Mouse (Mus musculus): ENCODE results near the gene Mlf1. TPM values are rescaled to one million over a fixed set of nuclear protein-coding genes. Genes with fewer than 3 reads are reported as not detected.

The Mlf1 gene
- polyA plus RNA-seq, 1 experiment from 2014 or later, result 44.7 TPM

DNA sequence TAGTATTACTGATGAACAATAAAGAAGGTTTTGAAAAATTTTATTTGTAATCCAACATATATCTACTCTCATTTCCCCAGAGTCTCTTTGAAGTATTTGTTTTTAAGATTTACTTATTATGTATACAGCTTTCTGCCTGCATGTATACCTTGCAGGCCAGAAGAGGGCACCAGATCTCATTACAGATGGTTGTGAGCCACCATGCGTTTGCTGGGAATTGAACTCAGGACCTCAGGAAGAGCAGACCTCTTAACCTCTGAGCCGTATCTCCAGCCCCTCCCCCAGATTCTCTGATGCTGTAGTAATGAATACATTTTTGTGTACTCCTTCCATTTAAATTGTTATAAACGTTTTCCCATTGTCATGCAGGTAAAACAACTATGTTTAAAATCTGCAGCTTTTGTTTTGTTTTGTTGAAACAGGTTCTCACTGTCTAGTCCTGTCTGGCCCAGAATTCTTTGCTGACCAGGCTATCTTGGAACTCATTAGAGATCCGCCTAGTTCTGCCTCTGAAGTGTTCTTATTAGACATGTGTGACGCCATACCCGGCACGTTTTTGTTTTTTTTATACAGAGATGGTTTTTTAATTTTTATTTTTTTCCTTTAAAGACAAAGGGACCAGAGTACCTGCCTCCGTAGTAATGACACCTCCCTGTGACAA is 55.6 kb downstream of the Mlf1 start:
- Histone ChIP-seq H3K27me3 (ENCODE audit: control insufficient read depth, insufficient read depth, low read depth, low read length) (no peaks in the 10 kb centered on the region), H3K9ac (ENCODE audit: low read length) (peak overlapping the region; percentile 94), H3K4me2 (ENCODE audit: low read depth, low read length) (peak overlapping the region; percentile 86), H3K4me1 (replicated peaks; ENCODE audit: control insufficient read depth, insufficient read depth, low read length) (peaks cover 8% of the 10 kb centered on the region), H3K9me3 (ENCODE audit: control insufficient read depth, low read length) (peaks cover 10% of the 10 kb centered on the region), H3K27ac (ENCODE audit: low read length) (no peak overlapping the region), H3K36me3 (ENCODE audit: control insufficient read depth, insufficient read depth, low read length) (peaks cover 14% of the 10 kb centered on the region), H3K4me3 (ENCODE audit: low read length) (peak overlapping the region; percentile 100)
- 27% methylated on average over 8 of the region's 8 CpGs for WGBS
- ATAC-seq (ENCODE audit: low read depth), result peak; percentile 59

DNA sequence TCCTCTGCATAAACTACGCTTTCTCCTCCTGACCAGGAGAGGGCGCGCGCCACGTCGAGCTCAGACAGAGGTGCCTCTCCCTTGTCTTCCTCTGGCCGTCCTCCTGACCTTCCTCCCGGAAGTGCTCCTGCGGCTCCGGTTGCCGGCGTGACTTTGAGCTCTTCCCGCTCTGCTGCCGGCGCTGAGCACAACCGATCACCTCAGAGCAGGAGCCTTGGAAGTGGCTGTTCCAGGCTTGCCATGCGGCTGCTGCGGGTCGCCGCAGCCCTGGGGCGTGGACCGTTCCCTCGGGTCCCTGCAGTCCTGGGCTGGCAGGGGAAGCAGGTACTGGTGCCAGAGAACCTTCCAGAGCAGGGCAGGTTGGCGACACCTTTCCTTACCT is 56.1 kb downstream of the Mlf1 start, which contains the start of gene Gfm1:
TSS of gene Gfm1 (plus strand) at position 98 of the 382 bp plus-strand sequence.
- H3K27ac ChIP-seq (ENCODE audit: low read length), result 0 out of 2 replicates have a peak within 1 kb of the TSS, but pooled peaks have one; percentile 36
- peaks cover 8% of the 10 kb centered on the region for H3K4me1 ChIP-seq (replicated peaks; ENCODE audit: control insufficient read depth, insufficient read depth, low read length)
- H3K36me3 ChIP-seq (ENCODE audit: control insufficient read depth, insufficient read depth, low read length), result peaks cover 14% of the 10 kb centered on the region
- H3K9me3 ChIP-seq (ENCODE audit: control insufficient read depth, low read length), result peaks cover 10% of the 10 kb centered on the region
- peak within 1 kb of the TSS; percentile 94 for H3K9ac ChIP-seq (ENCODE audit: low read length)
- peak within 1 kb of the TSS; percentile 100 for H3K4me3 ChIP-seq (ENCODE audit: low read length)
- H3K27me3 ChIP-seq (ENCODE audit: control insufficient read depth, insufficient read depth, low read depth, low read length), result no peaks in the 10 kb centered on the region
- peak; percentile 94 for ATAC-seq (ENCODE audit: low read depth)
- WGBS, result under 1% methylated on average over 24 of the region's 24 CpGs
- H3K4me2 ChIP-seq (ENCODE audit: low read depth, low read length), result peak within 1 kb of the TSS; percentile 86

DNA sequence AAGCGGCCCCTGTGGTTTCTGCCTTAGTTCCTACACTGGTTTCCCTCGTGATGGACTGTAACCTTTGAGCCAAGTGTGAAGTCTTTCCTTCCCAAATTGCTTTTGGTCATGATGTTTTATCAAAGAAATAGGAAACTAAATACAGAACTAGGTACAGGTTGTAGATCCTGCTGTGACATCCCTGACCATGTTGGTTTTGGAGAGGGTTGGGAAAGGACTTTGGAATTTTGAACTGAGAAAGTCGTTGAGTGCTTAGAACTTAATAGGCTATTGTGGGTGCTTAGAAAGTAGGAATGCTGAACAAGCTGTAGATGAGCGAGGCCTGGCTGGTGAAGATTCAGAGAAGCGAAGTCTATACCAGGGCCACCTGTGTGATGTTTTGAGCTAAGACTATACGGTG is 60.1 kb downstream of the Mlf1 start:
- WGBS, result 86% methylated on average over 6 of the region's 6 CpGs
- Histone ChIP-seq H3K9me3 (ENCODE audit: control insufficient read depth, low read length) (no peaks in the 10 kb centered on the region), H3K27ac (ENCODE audit: low read length) (no peak overlapping the region), H3K27me3 (ENCODE audit: control insufficient read depth, insufficient read depth, low read depth, low read length) (no peaks in the 10 kb centered on the region), H3K36me3 (ENCODE audit: control insufficient read depth, insufficient read depth, low read length) (peaks cover 26% of the 10 kb centered on the region), H3K4me2 (ENCODE audit: low read depth, low read length) (no peak overlapping the region), H3K9ac (ENCODE audit: low read length) (no peak overlapping the region), H3K4me3 (ENCODE audit: low read length) (no peak overlapping the region), H3K4me1 (replicated peaks; ENCODE audit: control insufficient read depth, insufficient read depth, low read length) (peaks cover 8% of the 10 kb centered on the region)
- ATAC-seq (ENCODE audit: low read depth), result no peak

DNA sequence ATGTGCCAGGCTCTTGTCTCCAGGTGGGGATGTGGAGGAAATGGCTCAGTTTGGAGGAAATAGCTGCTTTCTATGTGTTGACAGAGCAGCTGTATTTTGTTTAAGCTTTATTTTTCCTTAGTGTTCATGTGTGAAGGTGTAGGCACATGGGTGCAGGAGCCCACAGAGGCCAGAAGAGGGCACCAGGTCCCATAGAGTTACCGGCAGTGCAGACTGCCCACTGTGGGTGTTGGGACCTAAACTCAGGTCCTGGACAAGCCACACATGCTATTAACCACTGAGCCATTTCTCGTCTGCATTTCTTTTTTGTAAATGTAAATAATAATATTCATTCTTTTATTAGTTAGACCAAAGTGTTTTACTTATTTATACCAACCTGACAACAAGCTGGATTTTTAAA is 73.2 kb downstream of the Mlf1 start:
- Histone ChIP-seq H3K9ac (ENCODE audit: low read length) (no peak overlapping the region), H3K36me3 (ENCODE audit: control insufficient read depth, insufficient read depth, low read length) (peaks cover 38% of the 10 kb centered on the region), H3K4me2 (ENCODE audit: low read depth, low read length) (no peak overlapping the region), H3K9me3 (ENCODE audit: control insufficient read depth, low read length) (no peaks in the 10 kb centered on the region), H3K27ac (ENCODE audit: low read length) (no peak overlapping the region), H3K27me3 (ENCODE audit: control insufficient read depth, insufficient read depth, low read depth, low read length) (no peaks in the 10 kb centered on the region), H3K4me1 (replicated peaks; ENCODE audit: control insufficient read depth, insufficient read depth, low read length) (no peaks in the 10 kb centered on the region), H3K4me3 (ENCODE audit: low read length) (no peak overlapping the region)
- ATAC-seq (ENCODE audit: low read depth), result no peak
- WGBS, result 84% methylated on average over 2 of the region's 2 CpGs

Other genes with a start within 250 kb of the Mlf1 start
- not detected in 2 replicates for gene Gm17402, start 1.1 kb downstream of the Mlf1 start, polyA plus RNA-seq (2015; fragmentation: Nextera tagmentation; extraction: Ambion mirVana)
- 37.7 and 42.3 TPM in 2 replicates for gene Gfm1, start 56.0 kb downstream of the Mlf1 start, polyA plus RNA-seq (2015; fragmentation: Nextera tagmentation; extraction: Ambion mirVana)
- 185 and 190 TPM in 2 replicates for gene Lxn, start 89.8 kb downstream of the Mlf1 start, polyA plus RNA-seq (2015; fragmentation: Nextera tagmentation; extraction: Ambion mirVana)
- gene Rarres1, start 141.4 kb downstream of the Mlf1 start, polyA plus RNA-seq (2015; fragmentation: Nextera tagmentation; extraction: Ambion mirVana), result 5.1 and 5.2 TPM in 2 replicates
- 54.5 and 55.5 TPM in 2 replicates for gene Mfsd1, start 208.6 kb downstream of the Mlf1 start, polyA plus RNA-seq (2015; fragmentation: Nextera tagmentation; extraction: Ambion mirVana)